Mouse (Mus musculus) E14TG2a.4 (cell line): ENCODE measurements around the gene Kmt2b.

ENCODE experiments used
- CTCF ChIP-seq: conservative IDR thresholded peaks from 2 replicates; pipeline ENCODE4 v1.5.1; 2014; ENCODE audit warnings: low read length
- NANOG ChIP-seq: IDR thresholded peaks from 2 replicates; pipeline ENCODE4 v1.6.1; 2014; ENCODE audit warnings: borderline replicate concordance, low read length, mixed read lengths
- POU5F1 ChIP-seq: IDR thresholded peaks from 2 replicates; pipeline ENCODE4 v1.6.1; 2014; ENCODE audit warnings: low read length, borderline replicate concordance

- TF ChIP-seq POU5F1: no peak
- TF ChIP-seq CTCF: no peak
- no peak for TF ChIP-seq NANOG
Observed at GRCm38 (mm10) chr7:30612654-30613402, 24.3 kb upstream of the Kmt2b start, which contains the start of gene Upk1a.
